Comparison of ENCODE assay signal across 27 mouse cellular contexts in the genomic region with DNA sequence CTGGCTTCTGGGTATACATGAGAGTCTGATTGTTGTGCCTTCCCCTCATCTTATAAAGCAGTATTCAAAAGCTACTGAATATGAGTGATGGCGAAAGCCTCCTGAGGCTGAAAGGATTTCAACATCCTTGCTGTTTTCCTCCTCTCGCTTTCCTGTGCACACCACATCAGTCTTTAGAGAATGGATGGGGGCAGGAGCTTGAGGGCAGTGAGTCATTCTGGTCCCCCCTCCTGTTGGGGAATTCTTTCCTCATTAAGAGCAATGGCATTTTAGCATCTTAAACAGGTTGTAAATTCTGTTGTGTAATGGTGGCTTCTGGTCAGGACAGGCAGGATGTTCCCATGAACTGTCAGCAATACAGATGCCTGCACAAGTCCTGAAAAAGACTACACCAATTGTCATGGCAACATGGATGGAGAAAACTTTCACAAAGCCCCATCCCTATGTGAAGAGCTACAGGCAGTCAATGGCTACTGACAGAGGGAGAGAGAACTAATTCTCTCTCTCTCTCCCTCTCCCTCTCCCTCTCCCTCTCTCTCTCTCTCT. TPM values are rescaled to one million over a fixed set of nuclear protein-coding genes. Genes with fewer than 3 reads are reported as not detected.
"Had no signal": no experiment of that assay in that cellular context is flagged by ENCODE, and none has a peak within 500 bp of the region (broad histone marks: within the 10 kb centered on the region; RNA-seq: fewer than 3 reads in every experiment).

No protein-coding gene starts in this region.

- H3K27me3 ChIP-seq: limb, embryonic 12.5 days; limb, embryonic 15.5 days; lung, embryonic 15.5 days; stomach, embryonic 15.5 days had no signal

- H3K36me3 ChIP-seq: limb, embryonic 12.5 days; limb, embryonic 15.5 days; lung, embryonic 15.5 days; stomach, embryonic 15.5 days had no signal

- H3K4me3 ChIP-seq: left cerebral cortex, adult 2 months; limb, embryonic 12.5 days; limb, embryonic 15.5 days; lung, embryonic 15.5 days; stomach, embryonic 15.5 days had no signal

- H3K9me3 ChIP-seq: limb, embryonic 12.5 days; limb, embryonic 15.5 days; lung, embryonic 15.5 days; stomach, embryonic 15.5 days had no signal

- H3K4me1 ChIP-seq: limb, embryonic 15.5 days; lung, embryonic 15.5 days; stomach, embryonic 15.5 days had no signal

- DNase-seq: kidney, adult 18-20 months; kidney, adult 9 months; kidney, postnatal 10 days; kidney, postnatal 36 days; layer of hippocampus, postnatal 36 days; left cerebral cortex, postnatal 4 days; liver, postnatal 0 days; lung, postnatal 10 days; lung, postnatal 36 days; midbrain, embryonic 14.5 days; retina, postnatal 1 day; right cerebral cortex, postnatal 25 days; spleen, adult 18-20 months; thymus, postnatal 25 days had no signal

- H3K27ac ChIP-seq: left cerebral cortex, adult 2 months; limb, embryonic 12.5 days; limb, embryonic 15.5 days; liver, embryonic 14.5 days; lung, embryonic 15.5 days; stomach, embryonic 15.5 days had no signal

- H3K9ac ChIP-seq: limb, embryonic 12.5 days; limb, embryonic 15.5 days; liver, embryonic 14.5 days; liver, postnatal 0 days; lung, embryonic 15.5 days; stomach, embryonic 15.5 days had no signal

- ATAC-seq: liver, postnatal 0 days had no signal

- H3K4me2 ChIP-seq: limb, embryonic 12.5 days; limb, embryonic 15.5 days; liver, embryonic 11.5 days; lung, embryonic 15.5 days; midbrain, embryonic 11.5 days; stomach, embryonic 15.5 days had no signal

RNA-seq across cellular contexts. Expression of gene Otor, which starts 6.7 kb away (rescaled TPM):
- total RNA-seq: layer of hippocampus, adult 8-10 months; layer of hippocampus, postnatal 10 days; layer of hippocampus, postnatal 36 days; left cerebral cortex, adult 2 months; left cerebral cortex, postnatal 10 days; megakaryocyte-erythroid progenitor cell, adult 5-6 weeks had no signal
- polyA plus RNA-seq: liver, postnatal 0 days; midbrain, postnatal 0 days had no signal
